ENCODE assay signal across 19 mouse cellular contexts in the genomic region with DNA sequence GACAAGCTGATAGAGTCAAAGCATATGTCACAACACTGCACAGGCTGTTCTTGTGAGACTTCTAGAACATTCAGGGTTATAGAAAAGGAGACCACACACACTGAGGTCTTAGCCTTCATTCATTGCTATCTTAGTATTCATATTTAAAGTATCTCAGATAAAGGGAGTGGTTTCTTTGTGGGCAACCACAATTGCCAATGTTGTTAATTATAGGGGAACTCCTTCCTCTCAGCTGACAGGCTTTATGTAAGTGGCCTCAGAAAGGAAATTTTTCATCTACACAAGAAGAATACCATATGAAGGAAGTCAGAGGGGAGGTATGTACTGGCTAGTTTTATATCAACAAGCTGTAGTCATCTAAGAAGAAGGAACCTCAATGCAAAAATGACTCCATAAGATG.
"Had no signal": no experiment of that assay in that cellular context is flagged by ENCODE, and none has a peak within 500 bp of the region (broad histone marks: within the 10 kb centered on the region; RNA-seq: fewer than 3 reads in every experiment).

No protein-coding gene starts in this region.

- H3K27me3 ChIP-seq: megakaryocyte, embryonic 14.5 days; midbrain, embryonic 12.5 days; neural tube, embryonic 13.5 days; neural tube, embryonic 15.5 days had no signal

- H3K27ac ChIP-seq: midbrain, embryonic 12.5 days; neural tube, embryonic 13.5 days; neural tube, embryonic 15.5 days had no signal

- DNase-seq: lung, adult 18-20 months; lung, embryonic 14.5 days; lung, postnatal 10 days; lung, postnatal 4 days; midbrain, embryonic 14.5 days; retina, postnatal 1 day; right cerebral cortex, adult 18-20 months; right cerebral cortex, postnatal 25 days; right cerebral cortex, postnatal 4 days; spleen, adult 18-20 months; thymus, adult 18-20 months; thymus, postnatal 25 days; thymus, postnatal 4 days had no signal

- H3K4me3 ChIP-seq: megakaryocyte, embryonic 14.5 days; midbrain, embryonic 12.5 days; myocyte; neural tube, embryonic 13.5 days; neural tube, embryonic 15.5 days had no signal

- H3K4me2 ChIP-seq: lung, embryonic 14.5 days; midbrain, embryonic 12.5 days; neural tube, embryonic 13.5 days; neural tube, embryonic 15.5 days had no signal

- H3K9ac ChIP-seq: lung, embryonic 14.5 days; midbrain, embryonic 12.5 days; neural tube, embryonic 13.5 days; neural tube, embryonic 15.5 days had no signal

- ATAC-seq: midbrain, embryonic 16.5 days had no signal

- H3K9me3 ChIP-seq: midbrain, embryonic 12.5 days; neural tube, embryonic 13.5 days; neural tube, embryonic 15.5 days had no signal

- H3K36me3 ChIP-seq: midbrain, embryonic 12.5 days; neural tube, embryonic 13.5 days; neural tube, embryonic 15.5 days had no signal

- H3K4me1 ChIP-seq: midbrain, embryonic 12.5 days; neural tube, embryonic 13.5 days; neural tube, embryonic 15.5 days had no signal
